Mouse (Mus musculus) bone marrow, adult 2 months (tissue): ENCODE measurements around the gene Igf2bp3.

Source experiments
- CTCF ChIP-seq: fragments of 200-500 bp; IDR thresholded peaks from 2 replicates; pipeline ENCODE4 v1.5.1; 2011; ENCODE audit warnings: low read length, control low read depth; ENCODE audit not compliant: control insufficient read depth, insufficient read depth
- POLR2A ChIP-seq: fragments of 200-500 bp; IDR thresholded peaks from 2 replicates; pipeline ENCODE4 v1.6.1; 2011; ENCODE audit warnings: low read depth, mild to moderate bottlenecking, control low read depth, low read length, borderline replicate concordance; ENCODE audit not compliant: control insufficient read depth

DNA sequence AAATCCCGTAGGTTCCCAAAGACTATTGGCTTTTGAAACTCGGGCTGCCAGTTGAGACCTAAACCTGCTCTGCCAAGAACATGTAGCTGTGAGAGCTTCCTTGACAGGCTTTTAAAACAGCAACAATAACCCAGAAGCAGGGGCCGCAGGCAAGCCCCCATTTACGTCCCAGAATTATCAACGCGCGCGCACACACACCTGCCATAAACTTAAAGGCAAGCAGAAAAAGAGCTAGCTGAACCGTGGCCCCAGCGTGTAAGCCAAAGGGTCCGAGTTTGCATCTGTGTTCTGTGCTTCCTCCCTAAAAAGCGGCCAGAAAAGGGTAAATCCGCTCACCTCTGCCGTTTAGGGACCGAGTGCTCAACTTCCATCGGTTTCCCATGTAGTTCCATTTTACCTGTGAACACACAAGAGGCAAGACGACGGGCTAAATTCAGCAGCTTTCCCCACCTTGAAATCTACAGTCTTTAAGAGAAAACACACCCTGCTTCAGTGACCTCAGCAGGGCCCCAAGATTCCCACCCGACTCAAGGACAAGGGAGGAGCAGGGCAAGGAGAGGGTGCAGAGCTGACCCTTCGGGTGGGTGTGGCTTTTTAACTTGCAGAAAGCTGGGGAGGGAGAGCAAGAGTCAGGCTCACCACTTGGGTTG, 1.7 kb downstream of the Igf2bp3 start:
- TF ChIP-seq POLR2A, result no peak
- TF ChIP-seq CTCF, result no peak
